Mouse (Mus musculus) CH12.LX (cell line): ENCODE measurements around the gene Uba5. TPM values are rescaled to one million over a fixed set of nuclear protein-coding genes. Genes with fewer than 3 reads are reported as not detected.

ENCODE experiments used
- DNase-seq: peaks from one replicate; pipeline ENCODE4 v3.0.0-alpha.2; 2013; ENCODE audit errors: extremely low read depth
- H3K27ac ChIP-seq: 2 replicates; pipeline ENCODE4 v1.5.1; 2012; ENCODE audit warnings: low read depth, mild to moderate bottlenecking, control low read depth, moderate library complexity; ENCODE audit not compliant: insufficient read depth
- H3K27me3 ChIP-seq: replicated peaks from 2 replicates; pipeline ENCODE3; 2012; ENCODE audit warnings: inconsistent platforms
- H3K36me3 ChIP-seq, 2 experiments: replicated peaks in 1 of 2; 2 replicates each; pipeline versions ENCODE3 to v1.6.1; 2012; ENCODE audit warnings: inconsistent platforms in 1 of 2, low read length in 1 of 2, mild to moderate bottlenecking in 1 of 2, mixed read lengths in 1 of 2, moderate library complexity in 1 of 2; ENCODE audit not compliant: control insufficient read depth in 1 of 2, insufficient read depth in 1 of 2
- H3K4me1 ChIP-seq, 2 experiments: 2 replicates each; pipeline ENCODE4 v1.6.1; 2012; ENCODE audit warnings: inconsistent platforms in 1 of 2, moderate library complexity in 1 of 2; ENCODE audit not compliant: insufficient read depth in 2 of 2, control insufficient read depth in 1 of 2
- H3K4me2 ChIP-seq: 2 replicates; pipeline ENCODE4 v1.6.1; 2012; ENCODE audit warnings: low read depth, mild to moderate bottlenecking, control low read depth; ENCODE audit not compliant: poor library complexity, insufficient read depth, severe bottlenecking
- H3K4me3 ChIP-seq, 3 experiments: fragments of 150-350 bp in 1 of 3; sonication (generic) in 1 of 3; replicated peaks in 1 of 3; 2 replicates each; pipeline versions ENCODE3 to v1.5.1; 2011 to 2012; ENCODE audit warnings: low read depth in 2 of 3, low read length in 2 of 3, mild to moderate bottlenecking in 2 of 3, moderate library complexity in 2 of 3, control low read depth in 1 of 3, improper control_type of control experiment in 1 of 3, inconsistent platforms in 1 of 3, mixed read lengths in 1 of 3; ENCODE audit not compliant: poor library complexity in 1 of 3
- H3K79me2 ChIP-seq: replicated peaks from 2 replicates; pipeline ENCODE4 v1.6.1; 2012; ENCODE audit warnings: mild to moderate bottlenecking, moderate library complexity; ENCODE audit not compliant: control insufficient read depth, poor library complexity, insufficient read depth, severe bottlenecking; ENCODE audit errors: extremely low read depth
- H3K9ac ChIP-seq: 2 replicates; pipeline ENCODE4 v1.6.1; 2012; ENCODE audit warnings: low read depth, mild to moderate bottlenecking, control low read depth, moderate library complexity; ENCODE audit not compliant: insufficient read depth
- H3K9me3 ChIP-seq: replicated peaks from 2 replicates; pipeline ENCODE3; 2012; ENCODE audit warnings: low read length, inconsistent platforms, mixed read lengths
- BHLHE40 ChIP-seq: IDR thresholded peaks from 2 replicates; pipeline ENCODE4 v1.6.1; 2011; ENCODE audit warnings: mild to moderate bottlenecking, low read depth, low read length, improper control_type of control experiment
- CHD1 ChIP-seq: IDR thresholded peaks from 2 replicates; pipeline ENCODE4 v1.6.1; 2012; ENCODE audit warnings: low read depth, low read length, improper control_type of control experiment, inconsistent platforms
- CHD2 ChIP-seq: IDR thresholded peaks from 2 replicates; pipeline ENCODE4 v1.6.1; 2011; ENCODE audit warnings: low read length, improper control_type of control experiment
- EP300 ChIP-seq: IDR thresholded peaks from 2 replicates; pipeline ENCODE4 v1.6.1; 2011; ENCODE audit warnings: low read length, improper control_type of control experiment
- HCFC1 ChIP-seq: IDR thresholded peaks from 2 replicates; pipeline ENCODE4 v1.6.1; 2012; ENCODE audit warnings: low read depth, mild to moderate bottlenecking, inconsistent platforms, low read length, improper control_type of control experiment
- JUN ChIP-seq: IDR thresholded peaks from 2 replicates; pipeline ENCODE4 v1.6.1; 2011; ENCODE audit warnings: low read depth, mild to moderate bottlenecking, low read length, improper control_type of control experiment, moderate library complexity; ENCODE audit not compliant: insufficient read depth
- JUND ChIP-seq: conservative IDR thresholded peaks from 2 replicates; pipeline ENCODE4 v1.6.1; 2011; ENCODE audit warnings: low read depth, low read length, improper control_type of control experiment
- MEF2A ChIP-seq: IDR thresholded peaks from 2 replicates; pipeline ENCODE4 v1.6.1; 2014; ENCODE audit warnings: low read depth, mild to moderate bottlenecking, inconsistent platforms, low read length, improper control_type of control experiment, borderline replicate concordance
- MXI1 ChIP-seq: IDR thresholded peaks from 2 replicates; pipeline ENCODE4 v1.6.1; 2011; ENCODE audit warnings: mild to moderate bottlenecking, low read depth, low read length, improper control_type of control experiment
- POLR2A ChIP-seq: IDR thresholded peaks from 2 replicates; pipeline ENCODE4 v1.6.1; 2011; ENCODE audit warnings: low read depth, mild to moderate bottlenecking, improper control_type of control experiment, low read length
- POLR2AphosphoS2 ChIP-seq: IDR thresholded peaks from 2 replicates; pipeline ENCODE4 v1.6.1; 2011; ENCODE audit warnings: low read depth, low read length, improper control_type of control experiment
- UBTF ChIP-seq: IDR thresholded peaks from 2 replicates; pipeline ENCODE4 v1.6.1; 2012; ENCODE audit warnings: low read depth, mild to moderate bottlenecking, inconsistent platforms, low read length, improper control_type of control experiment, moderate library complexity
- ZKSCAN1 ChIP-seq: IDR thresholded peaks from 2 replicates; pipeline ENCODE4 v1.6.1; 2012; ENCODE audit warnings: low read depth, inconsistent platforms, low read length, improper control_type of control experiment, borderline replicate concordance
- ZNF384 ChIP-seq: IDR thresholded peaks from 2 replicates; pipeline ENCODE4 v1.6.1; 2012; ENCODE audit warnings: low read depth, low read length, improper control_type of control experiment, inconsistent platforms
- dilution Hi-C: fragments of 300-500 bp; cut with MboI; formaldehyde crosslinking; loops from 2 replicates; pipeline ENCODE4 v1.14.3; 2020; ENCODE audit warnings: low sequenced_read_pairs; ENCODE audit not compliant: extremely low pct_unique_long_range_greater_than_20kb, extremely low pct_ligation_motif_present
- in situ Hi-C: fragments of 300-500 bp; cut with MboI; formaldehyde crosslinking; loops from 3 replicates; pipeline ENCODE4 v1.14.3; 2019; ENCODE audit warnings: low sequenced_read_pairs, low pct_ligation_motif_present, low pct_unique_long_range_greater_than_20kb, mixed read lengths
- polyA plus RNA-seq: library from polyadenylated mRNA; unstranded; fragments of >175 nt; gene quantifications from 2 replicates; pipeline ENCODE4 v1.2.1, GENCODE M21; 2012; ENCODE audit warnings: low read depth; ENCODE audit not compliant: insufficient read length
- total RNA-seq, 2 experiments: library from RNA; depleted of rRNA; stranded (reverse); fragments of 300-350 nt in 1 of 2; fragments of >200 nt in 1 of 2; gene quantifications; 2 replicates each; pipeline ENCODE4 v1.2.3; 2012 to 2014

Uba5 gene
- total and polyA plus RNA-seq, 3 experiments = 24.0 to 33.4 (median 29.3) TPM

DNA sequence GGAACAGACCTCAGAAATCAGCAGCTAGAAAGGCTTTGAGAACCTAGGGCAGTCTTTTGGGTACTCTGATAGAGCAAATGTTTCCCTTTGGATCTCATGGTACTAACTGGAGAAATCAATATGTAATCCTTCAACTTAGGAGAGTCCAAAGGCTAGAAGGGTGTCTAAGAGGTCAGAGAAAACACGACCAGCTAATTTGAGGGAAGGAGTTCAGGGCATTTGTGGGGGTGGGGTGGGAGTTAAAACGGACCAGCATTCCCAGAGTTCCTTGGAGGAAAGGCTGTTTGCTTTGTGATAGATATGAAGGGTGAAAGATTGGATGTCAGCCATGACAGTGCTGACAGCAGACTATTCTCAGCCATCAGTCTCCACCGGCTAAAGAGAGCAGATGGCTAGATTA is 62.3 kb downstream of the Uba5 start:
- dilution Hi-C loops = no loop called here
- H3K4me3 ChIP-seq = no peak overlapping the region

More for the DNA sequence above, 62.3 kb downstream of the Uba5 start:
- no peak for TF ChIP-seq CHD2
- TF ChIP-seq POLR2AphosphoS2 = no peak
- TF ChIP-seq HCFC1 = no peak
- no peak for TF ChIP-seq JUND
- no peak for TF ChIP-seq ZNF384
- TF ChIP-seq UBTF = no peak
- no peak for TF ChIP-seq ZKSCAN1
- TF ChIP-seq EP300 = no peak
- no peak for TF ChIP-seq MEF2A
- no peak for TF ChIP-seq JUN
- TF ChIP-seq MXI1 = no peak
- no peak for TF ChIP-seq POLR2A
- no peak for TF ChIP-seq BHLHE40
- no peak for TF ChIP-seq CHD1
- no peaks in the 10 kb centered on the region for H3K9me3 ChIP-seq
- no peak overlapping the region for H3K27ac ChIP-seq
- no peaks in the 10 kb centered on the region for H3K79me2 ChIP-seq
- DNase-seq = no peak
- peaks cover 3 to 7% of the 10 kb centered on the region in 2 experiments for H3K4me1 ChIP-seq
- no peak overlapping the region for H3K4me2 ChIP-seq
- H3K36me3 ChIP-seq = peaks cover 0 to 2% of the 10 kb centered on the region in 2 experiments
- H3K9ac ChIP-seq = no peak overlapping the region
- in situ Hi-C loops = loop anchor here (25.0 kb wide), 1 partner anchor 513 kb away; the partner anchor contains the start of gene Bfsp2
- peaks cover 21% of the 10 kb centered on the region for H3K27me3 ChIP-seq

Other genes with a start within 250 kb of the Uba5 start
- gene Nphp3, start 60.6 kb downstream of the Uba5 start, total RNA-seq (2012; rRNA removed) = 2.2 and 2.3 TPM in 2 replicates
- gene Nphp3, start 60.6 kb downstream of the Uba5 start, total RNA-seq (2014; rRNA removed) = 0.89 and 1.3 TPM in 2 replicates
- 2.2 and 2.9 TPM in 2 replicates for gene Nphp3, start 60.6 kb downstream of the Uba5 start, polyA plus RNA-seq
- not detected in 2 replicates for gene Gm28305, start 22.5 kb downstream of the Uba5 start, total RNA-seq (2012; rRNA removed)
- gene Gm28305, start 22.5 kb downstream of the Uba5 start, total RNA-seq (2014; rRNA removed) = not detected in 2 replicates
- not detected in 2 replicates for gene Gm28305, start 22.5 kb downstream of the Uba5 start, polyA plus RNA-seq
- gene Acad11, start 243 bp upstream of the Uba5 start, total RNA-seq (2012; rRNA removed) = 8.0 and 10.0 TPM in 2 replicates
- gene Acad11, start 243 bp upstream of the Uba5 start, total RNA-seq (2014; rRNA removed) = 11.2 and 12.1 TPM in 2 replicates
- gene Acad11, start 243 bp upstream of the Uba5 start, polyA plus RNA-seq = 8.0 and 8.3 TPM in 2 replicates
- gene Ackr4, start 63.8 kb upstream of the Uba5 start, total RNA-seq (2012; rRNA removed) = 0.17 and 0.25 TPM in 2 replicates
- 0.36 and 0.39 TPM in 2 replicates for gene Ackr4, start 63.8 kb upstream of the Uba5 start, total RNA-seq (2014; rRNA removed)
- gene Ackr4, start 63.8 kb upstream of the Uba5 start, polyA plus RNA-seq = 0.33 and 0.49 TPM in 2 replicates
- gene Dnajc13, start 199.8 kb upstream of the Uba5 start, total RNA-seq (2012; rRNA removed) = 30.1 and 34.5 TPM in 2 replicates
- 27.6 and 30.4 TPM in 2 replicates for gene Dnajc13, start 199.8 kb upstream of the Uba5 start, total RNA-seq (2014; rRNA removed)
- gene Dnajc13, start 199.8 kb upstream of the Uba5 start, polyA plus RNA-seq = 31.5 and 51.9 TPM in 2 replicates